Mouse (Mus musculus) bone marrow macrophage, adult 2 months (primary cell): ENCODE data around the gene Sema3f.

Experiments used
- CTCF ChIP-seq: IDR thresholded peaks from 2 replicates; pipeline ENCODE4 v1.5.1; 2012; ENCODE audit warnings: low read depth, mild to moderate bottlenecking, low read length, moderate library complexity
- POLR2A ChIP-seq: IDR thresholded peaks from 2 replicates; pipeline ENCODE4 v1.6.1; 2012; ENCODE audit warnings: mild to moderate bottlenecking, low read depth, low read length, borderline replicate concordance

GRCm38 (mm10) chr9:107693433-107693987 lies 16.8 kb downstream of the Sema3f start:
- TF ChIP-seq CTCF: no peak
- no peak for TF ChIP-seq POLR2A
